Mouse (Mus musculus): ENCODE results near the gene Ggt6. TPM values are rescaled to one million over a fixed set of nuclear protein-coding genes. Genes with fewer than 3 reads are reported as not detected.
A peak's percentile ranks its signal among the peaks of the same experiment; 100 is the strongest.

Ggt6 gene
- total RNA-seq, 2 experiments from 2014 or later = 0.29 TPM; not detected in 1

DNA sequence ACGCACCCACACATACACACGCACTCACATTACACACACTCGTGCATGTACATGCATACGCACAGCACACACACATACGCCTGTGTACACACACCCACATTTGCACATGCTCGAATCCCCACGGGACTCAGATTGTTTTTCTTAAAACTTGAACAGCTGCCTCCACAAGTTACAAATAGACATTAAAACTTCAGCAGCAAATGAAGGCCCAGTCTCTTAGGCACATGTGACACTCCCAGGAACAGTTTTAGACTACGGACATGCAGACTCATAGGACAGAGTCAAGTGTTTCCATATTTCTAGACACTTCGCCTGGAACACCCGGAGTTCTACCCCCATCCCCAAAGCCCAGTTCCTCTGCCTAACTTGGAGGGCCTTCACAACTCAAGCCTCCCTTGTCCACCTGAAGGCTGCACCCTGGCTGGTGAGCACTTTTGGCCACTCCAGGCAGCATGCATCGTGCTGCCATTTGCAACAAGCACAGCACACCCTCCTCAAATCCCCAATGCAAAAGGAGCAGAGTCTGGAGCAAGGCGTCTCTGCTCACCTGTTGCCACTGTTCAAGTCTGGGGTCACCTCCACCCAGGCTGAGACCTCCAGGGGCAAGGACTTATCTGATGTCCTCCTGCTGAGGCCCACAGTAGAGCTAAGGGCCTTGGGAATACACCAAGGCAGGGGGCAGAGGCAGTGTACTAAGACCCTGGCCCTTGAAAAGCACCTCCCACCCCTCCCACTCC, 25.5 kb upstream of the Ggt6 start:
- intact Hi-C loops (cut with DNase I) = no loop called here
- DNase-seq (ENCODE audit: low spot score in 2 of 2) = no peak

DNA sequence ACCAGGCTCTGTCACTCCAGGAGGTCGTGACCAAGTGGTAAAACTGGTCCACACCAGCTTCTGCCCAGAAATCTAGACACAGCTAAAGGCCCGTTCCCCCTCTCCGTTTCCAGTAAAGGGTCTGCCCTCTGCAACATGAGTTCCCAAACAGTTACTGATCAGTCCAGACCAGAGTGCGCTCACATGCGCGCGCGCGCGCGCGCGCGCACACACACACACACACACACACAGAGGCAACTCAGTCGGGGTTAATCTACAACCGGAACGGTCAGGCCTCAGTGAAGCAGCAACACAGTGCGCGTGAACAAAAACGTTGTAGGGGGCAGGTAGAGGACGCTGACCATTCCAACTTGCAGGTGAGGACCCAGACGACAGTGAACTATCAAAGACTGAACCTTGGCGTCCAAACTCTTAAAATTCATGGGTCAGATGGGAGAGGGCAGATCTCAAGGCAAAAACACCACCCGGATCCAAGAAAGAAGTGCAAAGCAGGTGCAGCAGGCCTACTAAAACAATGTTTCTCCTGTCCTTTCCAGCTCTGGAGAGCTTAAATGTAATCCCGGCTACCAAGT, 24.7 kb upstream of the Ggt6 start:
- intact Hi-C loops (cut with DNase I) = no loop called here
- DNase-seq (ENCODE audit: low spot score in 2 of 2) = no peak

DNA sequence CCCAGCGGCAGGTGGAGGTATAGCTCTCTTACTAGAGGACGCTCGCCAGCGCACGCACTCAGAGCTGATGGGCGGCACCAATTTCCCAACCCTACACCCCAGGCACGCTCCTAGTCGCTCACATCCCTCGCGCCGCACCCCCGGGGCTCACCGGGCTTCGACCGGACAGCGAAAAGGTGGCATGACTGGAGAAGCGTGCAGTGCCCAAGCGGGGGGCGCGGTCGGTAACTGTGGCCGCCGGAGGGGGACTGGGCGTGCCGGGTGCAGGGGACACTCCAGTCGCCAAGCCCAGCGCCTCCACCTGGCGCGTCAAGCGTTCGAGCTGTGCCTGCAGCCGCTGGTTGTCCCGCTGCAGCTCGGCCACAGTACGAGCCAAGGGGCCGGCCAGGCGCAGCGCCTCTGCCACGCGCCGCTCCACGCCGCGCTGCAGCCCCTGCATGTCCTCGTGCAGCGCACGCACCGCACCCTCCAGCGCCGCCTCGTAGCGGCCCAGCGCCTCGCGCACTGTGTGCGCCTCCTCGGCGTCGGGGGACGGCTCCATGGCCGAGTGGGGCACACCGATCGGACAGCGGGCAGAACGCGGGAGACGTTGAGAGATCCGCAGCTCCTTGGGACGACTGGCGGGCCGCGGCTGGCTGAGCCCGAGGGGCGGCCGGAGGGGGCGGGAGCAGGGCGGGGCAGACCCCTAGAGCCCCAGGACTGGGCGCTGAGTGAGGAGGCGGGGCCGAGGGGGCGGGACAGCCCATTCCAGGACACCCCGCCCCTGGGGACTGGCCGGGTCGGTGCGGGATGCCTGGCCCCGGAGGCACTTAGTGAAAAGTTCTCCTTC, 24.0 kb upstream of the Ggt6 start, which contains the start of gene Smtnl2:
TSS of gene Smtnl2 (minus strand) at position 621 of the 829 bp plus-strand sequence.
- intact Hi-C loops (cut with DNase I) = no loop called here
- DNase-seq (ENCODE audit: low spot score in 2 of 2) = peak; percentile 21 to 36

DNA sequence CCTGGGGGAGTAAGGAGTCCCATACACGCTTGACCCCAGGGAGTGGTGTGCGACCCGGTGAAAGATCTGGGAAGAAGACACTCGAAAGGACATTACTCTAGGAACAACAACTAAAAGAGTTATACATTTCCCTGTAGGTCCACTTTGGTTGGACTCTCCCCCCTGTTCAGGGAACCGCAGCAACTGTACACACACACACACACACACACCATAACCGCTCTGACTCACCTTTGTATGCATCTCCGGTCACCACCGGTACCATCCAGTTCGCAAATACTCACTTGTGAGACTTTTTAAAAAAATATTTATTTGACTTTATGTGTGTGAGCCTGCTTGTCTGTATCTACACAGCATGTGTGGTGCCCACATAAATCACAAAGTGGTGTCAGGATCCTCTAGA, 23.4 kb upstream of the Ggt6 start:
- DNase-seq (ENCODE audit: low spot score in 2 of 2) = no peak
- intact Hi-C loops (cut with DNase I) = no loop called here

DNA sequence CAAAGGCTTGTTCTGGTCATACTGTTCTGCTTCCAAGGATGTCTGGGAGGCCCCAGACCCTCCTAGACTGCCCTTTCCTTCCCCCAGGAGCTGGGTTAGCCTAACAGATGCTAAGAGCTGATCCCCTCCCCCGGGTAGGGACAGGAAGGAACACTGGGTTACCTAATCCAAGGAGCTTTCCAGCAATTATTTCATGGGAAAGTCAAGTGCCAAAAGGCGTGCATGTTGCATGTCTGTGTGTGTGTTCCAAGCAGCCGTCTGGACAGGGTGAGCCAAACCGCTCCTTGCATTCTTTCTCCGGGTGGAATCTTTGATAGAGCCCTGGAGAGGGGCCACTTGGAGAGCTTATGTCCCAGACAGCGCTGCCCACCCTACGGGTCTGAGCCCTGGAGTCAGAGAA, 22.3 kb upstream of the Ggt6 start:
- intact Hi-C loops (cut with DNase I) = no loop called here
- DNase-seq (ENCODE audit: low spot score in 2 of 2) = no peak

DNA sequence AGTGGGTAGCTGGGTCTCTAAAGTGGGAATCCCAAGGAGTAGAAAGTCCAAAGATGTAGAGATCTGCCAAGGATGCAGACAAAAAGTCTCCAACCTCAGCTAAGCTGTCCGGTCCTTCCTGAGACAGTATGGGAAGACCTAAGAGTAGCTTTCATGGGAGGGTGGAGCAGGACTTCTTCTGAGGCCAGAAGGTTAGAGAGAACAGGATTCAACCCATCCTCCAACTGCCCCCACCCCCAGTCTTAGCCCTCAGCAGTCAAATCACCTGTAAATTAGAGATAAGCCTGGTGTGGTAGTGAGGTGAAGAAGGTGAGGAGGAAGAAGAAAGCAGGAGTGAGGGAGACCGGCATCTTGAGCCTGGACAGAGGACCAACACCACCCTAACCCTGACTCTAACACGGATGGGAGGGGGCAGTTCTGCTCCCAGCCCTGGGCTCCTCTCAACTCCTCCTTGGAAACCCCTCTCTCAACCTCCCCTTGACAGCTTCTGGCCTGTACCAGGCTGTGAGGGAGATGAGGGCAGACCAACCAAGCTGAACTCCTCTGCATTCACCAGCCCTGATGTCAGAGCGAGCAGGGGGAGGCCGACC, 21.6 kb upstream of the Ggt6 start:
- intact Hi-C loops (cut with DNase I) = no loop called here
- DNase-seq (ENCODE audit: low spot score in 2 of 2) = no peak

DNA sequence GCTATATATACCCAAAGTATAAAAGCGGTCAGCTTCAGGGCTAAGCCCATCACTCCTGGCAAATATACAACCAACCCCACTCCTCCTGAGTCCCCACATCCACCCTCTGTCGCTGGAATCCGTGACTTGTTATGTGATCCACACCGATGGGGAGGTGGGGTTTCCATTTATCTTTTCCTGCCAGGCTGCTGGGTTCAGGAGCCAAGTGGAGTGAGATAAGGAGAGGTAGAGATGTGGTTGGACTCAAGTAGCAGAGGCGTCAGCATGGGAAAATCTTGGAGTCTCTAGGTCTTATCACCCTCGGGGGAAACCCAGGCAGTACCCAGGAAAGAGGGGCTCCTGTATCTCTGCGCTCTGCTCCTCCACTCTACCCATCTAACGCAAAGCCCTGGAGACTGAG, 20.2 kb upstream of the Ggt6 start:
- no peak for DNase-seq (ENCODE audit: low spot score in 2 of 2)
- intact Hi-C loops (cut with DNase I) = no loop called here

DNA sequence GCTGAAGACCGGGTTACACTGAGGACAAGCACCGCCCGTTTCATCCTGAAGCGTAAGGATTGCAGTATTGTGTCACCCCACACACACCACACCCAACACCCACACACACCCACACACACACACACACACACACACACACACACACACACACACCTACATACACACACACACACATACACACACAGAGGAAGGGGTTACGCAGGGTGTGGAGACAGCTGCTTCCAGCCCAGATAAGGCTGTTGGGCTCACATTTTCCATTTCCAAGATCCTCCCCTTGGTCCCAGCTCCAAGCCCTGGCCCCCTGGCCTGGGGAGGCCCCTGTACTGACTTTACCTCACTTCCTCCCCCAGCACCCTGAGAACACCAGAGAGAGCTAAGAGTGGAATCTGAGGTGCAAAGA, 18.7 kb upstream of the Ggt6 start:
- no peak for DNase-seq (ENCODE audit: low spot score in 2 of 2)
- intact Hi-C loops (cut with DNase I) = no loop called here

DNA sequence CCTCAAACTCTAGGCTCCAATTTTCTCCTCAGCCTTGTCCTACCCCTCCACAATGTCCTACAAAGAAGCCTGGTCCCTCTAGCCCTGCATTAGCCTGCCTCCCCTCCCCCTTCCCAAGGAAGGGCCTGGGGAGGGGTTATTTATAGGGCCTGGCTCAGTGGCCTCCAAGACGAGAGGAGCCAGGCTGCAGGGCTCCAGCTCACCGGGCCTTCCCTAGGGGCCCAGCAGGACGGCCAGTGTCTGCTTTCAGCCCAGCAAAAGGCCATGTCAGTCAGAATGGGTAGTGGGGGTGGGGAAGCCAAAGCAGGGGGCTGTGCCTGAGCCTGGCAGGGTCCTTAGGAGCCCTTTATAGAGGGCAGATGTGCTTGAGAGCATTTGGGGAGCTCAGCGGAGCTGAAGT, 17.9 kb upstream of the Ggt6 start:
- DNase-seq (ENCODE audit: low spot score in 2 of 2) = no peak
- intact Hi-C loops (cut with DNase I) = no loop called here

DNA sequence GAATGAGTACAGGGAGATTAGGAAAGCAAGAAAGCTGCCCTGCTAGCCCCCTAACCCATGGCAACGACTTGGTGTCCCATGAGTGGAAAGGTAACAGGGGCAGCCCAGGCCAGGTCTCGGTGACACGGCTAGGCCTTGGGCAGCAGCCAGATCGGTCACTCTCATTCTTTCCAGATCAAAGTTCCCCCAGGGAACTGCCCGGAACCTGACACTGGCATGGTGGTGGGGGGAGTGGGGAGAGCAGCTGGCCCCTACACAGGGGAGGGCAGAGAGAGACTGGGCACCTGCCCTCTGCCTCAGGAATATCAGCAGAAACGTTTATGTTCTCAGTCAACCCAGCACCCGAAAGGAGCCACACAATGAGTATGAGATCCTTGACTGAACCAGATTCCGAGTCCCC, 17.1 kb upstream of the Ggt6 start:
- DNase-seq (ENCODE audit: low spot score in 2 of 2) = no peak
- intact Hi-C loops (cut with DNase I) = no loop called here

DNA sequence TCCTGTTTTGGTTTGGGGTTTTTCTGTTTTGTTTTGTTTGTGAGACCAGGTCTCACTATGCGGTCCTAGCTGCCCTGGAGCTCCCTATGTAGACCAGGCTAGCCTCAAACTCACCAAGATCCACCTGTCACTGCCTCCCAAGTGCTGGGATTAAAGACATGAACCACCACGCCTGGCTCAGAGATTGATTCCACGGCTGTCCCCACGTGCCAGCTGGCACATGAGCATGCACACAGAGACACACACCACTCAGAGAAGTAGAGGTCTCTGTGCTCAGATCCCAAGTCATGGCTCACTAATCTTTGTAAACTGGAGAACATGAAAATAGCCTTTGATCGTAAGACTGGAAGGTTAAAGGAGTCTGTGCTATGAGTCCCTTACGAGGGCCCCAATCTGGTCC, 16.3 kb upstream of the Ggt6 start:
- intact Hi-C loops (cut with DNase I) = no loop called here
- no peak for DNase-seq (ENCODE audit: low spot score in 2 of 2)

DNA sequence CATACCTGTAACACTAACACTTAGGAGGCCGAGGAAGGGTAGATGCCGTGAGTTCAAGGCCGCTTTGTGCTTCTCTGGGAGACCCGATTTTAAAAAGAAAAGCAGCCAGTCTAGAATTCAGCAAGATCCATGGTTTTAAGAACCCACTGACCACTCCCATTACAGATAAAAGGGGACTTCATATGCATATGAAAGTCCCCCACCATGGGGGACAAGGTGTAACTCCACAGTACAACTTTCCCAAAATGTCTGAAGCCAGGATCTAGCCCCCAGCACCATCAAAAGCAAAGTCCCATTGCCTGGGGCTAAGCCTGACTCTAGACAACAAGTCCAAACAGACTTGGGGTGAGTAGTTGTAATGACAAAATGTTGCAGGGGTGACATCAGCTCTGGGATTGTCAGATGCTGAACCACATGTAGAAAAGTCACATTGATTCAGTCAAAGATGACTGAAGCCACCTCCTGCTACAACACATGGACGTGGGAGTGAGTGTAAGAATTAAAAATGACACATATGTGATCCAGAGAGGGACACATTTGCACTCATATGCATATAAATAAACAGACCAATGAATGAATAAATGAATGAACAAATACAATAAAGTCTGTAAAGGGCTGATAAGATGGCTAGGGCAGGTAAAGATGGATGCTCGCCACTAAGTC, 14.7 kb upstream of the Ggt6 start:
- DNase-seq (ENCODE audit: low spot score in 2 of 2) = no peak
- intact Hi-C loops (cut with DNase I) = no loop called here

DNA sequence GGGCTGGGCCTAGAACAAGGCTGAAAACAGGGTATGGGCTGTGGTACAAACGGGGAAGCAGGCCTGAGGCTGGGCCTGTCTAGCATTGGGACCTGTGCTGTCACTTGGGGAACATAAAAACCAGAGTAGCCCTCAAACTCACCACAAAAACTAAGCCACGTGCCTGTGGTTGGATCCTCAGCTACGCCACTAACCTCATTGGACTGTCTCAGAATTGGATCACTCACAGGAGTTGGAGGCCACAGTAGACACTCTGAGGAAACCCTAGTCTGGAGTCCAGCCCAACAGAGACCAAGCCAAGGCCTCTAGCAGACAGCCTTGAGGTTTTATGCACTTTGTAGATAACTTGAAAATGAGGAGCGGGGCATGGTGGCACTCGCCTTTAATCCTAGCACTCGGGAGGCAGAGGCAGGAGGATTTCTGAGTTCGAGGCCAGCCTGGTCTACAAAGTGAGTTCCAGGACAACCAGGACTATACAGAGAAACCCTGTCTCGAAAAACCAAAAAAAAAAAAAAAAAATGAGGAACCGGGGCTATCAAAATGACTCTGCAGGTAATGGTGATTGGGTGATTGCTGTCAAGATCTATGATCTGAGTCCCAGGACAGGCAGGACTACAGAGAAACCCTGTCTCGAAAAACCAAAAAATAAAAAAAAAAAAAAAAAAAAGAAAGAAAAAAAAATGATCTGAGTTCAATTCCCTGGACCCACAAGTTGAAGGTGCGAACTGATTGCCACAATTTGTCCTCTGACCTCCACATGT, 13.6 kb upstream of the Ggt6 start:
- DNase-seq (ENCODE audit: low spot score in 2 of 2) = no peak
- intact Hi-C loops (cut with DNase I) = no loop called here

DNA sequence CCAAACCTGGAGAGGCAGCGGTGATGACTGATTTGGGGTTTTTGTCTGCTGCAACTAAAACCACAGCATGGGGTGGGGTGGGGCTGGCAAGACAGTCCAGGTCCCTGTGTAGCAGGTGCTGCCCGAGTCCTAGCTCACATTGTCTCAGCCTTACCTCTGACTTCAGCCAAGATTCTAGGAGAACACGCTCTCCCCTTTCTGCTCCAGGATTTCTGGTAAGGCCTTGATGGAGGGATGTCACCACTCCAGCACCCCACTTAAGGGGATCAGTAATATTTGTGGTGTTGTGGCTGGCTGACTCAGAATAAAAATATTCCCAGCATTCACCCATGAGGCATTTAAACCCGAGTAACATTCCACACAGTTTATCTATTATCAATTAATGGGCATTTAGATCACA, 11.6 kb upstream of the Ggt6 start:
- DNase-seq (ENCODE audit: low spot score in 2 of 2) = no peak
- intact Hi-C loops (cut with DNase I) = no loop called here

DNA sequence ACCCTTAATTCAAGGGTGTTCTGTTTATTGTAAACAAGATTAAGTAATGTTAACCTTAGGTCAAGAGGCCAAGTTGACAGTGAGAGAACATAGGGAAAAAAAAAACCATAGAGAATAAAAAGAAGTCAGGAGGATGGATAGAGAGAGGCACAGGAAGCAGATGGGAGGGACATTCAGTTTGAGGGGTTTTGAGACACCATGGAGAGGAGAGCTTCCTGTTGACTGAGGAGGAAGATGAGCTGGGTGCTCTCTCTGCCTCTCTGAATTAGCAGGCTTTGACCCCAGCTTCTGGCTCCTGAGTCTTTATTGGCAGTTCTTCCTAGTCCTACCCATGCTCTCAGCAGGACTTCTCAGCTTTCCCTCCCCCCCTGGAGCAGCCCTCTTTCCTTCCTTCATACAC, 10.1 kb upstream of the Ggt6 start:
- DNase-seq (ENCODE audit: low spot score in 2 of 2) = no peak
- intact Hi-C loops (cut with DNase I) = no loop called here

DNA sequence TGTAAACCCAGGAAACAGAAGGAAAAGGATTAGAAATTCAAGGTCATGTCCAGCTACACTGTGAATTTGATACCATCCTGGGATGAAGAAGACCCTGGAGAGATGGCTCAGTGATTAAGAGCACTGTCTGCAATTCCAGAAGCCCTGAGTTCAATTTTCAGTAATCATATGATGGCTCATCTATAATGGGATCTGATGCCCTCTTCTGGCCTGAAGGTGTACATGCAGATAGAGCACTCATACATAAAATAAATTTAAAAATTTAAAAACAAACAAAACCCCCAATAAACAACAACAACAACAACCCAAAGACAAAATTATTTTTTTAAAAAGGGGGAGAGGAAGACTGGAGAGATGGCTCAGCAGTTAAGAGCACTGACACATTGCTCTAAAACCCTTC, 8.4 kb upstream of the Ggt6 start:
- intact Hi-C loops (cut with DNase I) = no loop called here
- no peak for DNase-seq (ENCODE audit: low spot score in 2 of 2)

DNA sequence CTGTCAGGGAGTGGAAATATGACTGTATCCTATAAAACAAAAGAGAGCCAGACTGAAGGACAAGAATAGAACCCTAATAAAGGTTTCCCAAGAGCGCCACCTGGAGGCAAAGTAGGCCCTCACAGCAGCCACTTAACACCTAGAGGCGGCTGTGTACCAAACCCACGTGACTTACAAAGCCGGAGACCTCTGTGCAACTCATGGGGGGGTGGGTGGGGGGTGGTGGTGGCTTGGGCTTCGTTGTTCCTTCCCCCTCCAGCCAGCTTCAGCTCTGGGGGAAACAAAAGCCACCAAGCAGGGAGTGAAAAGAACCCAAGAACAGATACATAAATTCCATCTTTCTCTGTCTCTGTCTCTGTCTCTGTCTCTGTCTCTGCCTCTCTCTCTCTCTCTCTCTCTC, 6.6 kb upstream of the Ggt6 start:
- intact Hi-C loops (cut with DNase I) = loop anchor here (2.0 kb wide), 3 partner anchors 74 to 204 kb away; no protein-coding TSS in a partner anchor
- peak in 1 of 2 experiments; percentile 56 for DNase-seq (ENCODE audit: low spot score in 2 of 2)

DNA sequence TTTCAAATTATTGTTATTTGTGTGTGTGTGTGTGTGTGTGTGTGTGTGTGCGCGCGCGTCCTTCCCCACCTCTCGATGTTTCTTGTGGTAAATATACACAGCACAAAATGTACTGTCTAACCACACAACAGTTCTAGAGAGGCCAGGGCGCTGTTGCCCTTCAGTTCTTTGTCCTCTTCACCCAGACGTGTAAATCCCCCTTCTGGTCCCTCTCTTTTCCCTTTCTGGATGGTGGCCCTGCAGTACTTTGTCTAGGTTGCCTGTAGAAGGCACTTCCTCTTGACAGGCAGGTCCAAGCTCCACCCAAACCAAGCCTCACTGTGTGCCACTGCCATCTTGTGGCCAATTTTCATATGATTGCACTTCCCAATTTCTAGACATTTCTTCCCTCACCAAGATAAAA, 6.0 kb upstream of the Ggt6 start:
- intact Hi-C loops (cut with DNase I) = loop anchor here (2.0 kb wide), 3 partner anchors 74 to 204 kb away; no protein-coding TSS in a partner anchor
- DNase-seq (ENCODE audit: low spot score in 2 of 2) = peak; percentile 66 to 71
